In genomic region chr2:157055721-157056120, GRCm38 (mm10) we compare ENCODE assay signal across 26 mouse cellular contexts. TPM values are rescaled to one million over a fixed set of nuclear protein-coding genes. Genes with fewer than 3 reads are reported as not detected.
DNase-seq lines count a peak whose midpoint lies in the region; ATAC-seq and TF ChIP-seq lines count a peak whose summit lies in the region.
"Had no signal": no experiment of that assay in that cellular context is flagged by ENCODE, and none has a peak within 500 bp of the region (broad histone marks: within the 10 kb centered on the region; RNA-seq: fewer than 3 reads in every experiment).

No protein-coding gene starts in this region.

- H3K9me3 ChIP-seq in kidney, embryonic 15.5 days (replicated peaks): no peaks in the 10 kb centered on the region
- no peaks in the 10 kb centered on the region for H3K9me3 ChIP-seq in lung, postnatal 0 days (ENCODE audit: low read length)
- H3K9me3 ChIP-seq: heart, embryonic 10.5 days; midbrain, embryonic 10.5 days; neural tube, embryonic 15.5 days had no signal

- ATAC-seq in kidney, embryonic 15.5 days (replicated peaks; ENCODE audit: low FRiP score): no peak
- no peak for ATAC-seq in lung, postnatal 0 days
- ATAC-seq: intestine, postnatal 0 days had no signal

- H3K4me2 ChIP-seq in kidney, embryonic 15.5 days: no peak overlapping the region
- H3K4me2 ChIP-seq in lung, postnatal 0 days (replicated peaks; ENCODE audit: low read depth, low read length): no peak overlapping the region
- H3K4me2 ChIP-seq: neural tube, embryonic 15.5 days had no signal

- no peak for TF ChIP-seq POLR2A in lung, adult 2 months (IDR thresholded peaks at IDR 0.05; ENCODE audit: borderline replicate concordance, extremely low read depth, low read depth, low read length)

- no peaks in the 10 kb centered on the region for H3K27me3 ChIP-seq in kidney, embryonic 15.5 days
- H3K27me3 ChIP-seq in lung, postnatal 0 days (replicated peaks; ENCODE audit: insufficient read depth, low read length): no peaks in the 10 kb centered on the region
- H3K27me3 ChIP-seq: neural tube, embryonic 15.5 days had no signal

- no peak overlapping the region for H3K9ac ChIP-seq in kidney, embryonic 15.5 days
- H3K9ac ChIP-seq in lung, postnatal 0 days (replicated peaks; ENCODE audit: low read depth): no peak overlapping the region
- H3K9ac ChIP-seq: forebrain, postnatal 0 days; neural tube, embryonic 15.5 days had no signal

- peaks cover 54% of the 10 kb centered on the region for H3K4me1 ChIP-seq in kidney, embryonic 15.5 days
- H3K4me1 ChIP-seq in lung, postnatal 0 days (ENCODE audit: insufficient read depth, low read depth, low read length): peaks cover 10% of the 10 kb centered on the region
- H3K4me1 ChIP-seq in lung, adult 2 months (ENCODE audit: control insufficient read depth, insufficient read depth, low read length): peaks cover 15% of the 10 kb centered on the region

- H3K36me3 ChIP-seq in kidney, embryonic 15.5 days: peaks cover 74% of the 10 kb centered on the region
- no peaks in the 10 kb centered on the region for H3K36me3 ChIP-seq in lung, postnatal 0 days (ENCODE audit: insufficient read depth, low read length)

- no peak overlapping the region for H3K4me3 ChIP-seq in kidney, embryonic 15.5 days (replicated peaks)
- no peak overlapping the region for H3K4me3 ChIP-seq in lung, postnatal 0 days (ENCODE audit: low read depth, low read length)
- no peak overlapping the region for H3K4me3 ChIP-seq in lung, adult 2 months (replicated peaks; ENCODE audit: extremely low read depth, low read depth, low read length)
- H3K4me3 ChIP-seq: heart, embryonic 10.5 days; left cerebral cortex, adult 2 months; midbrain, embryonic 10.5 days; neural tube, embryonic 15.5 days had no signal

- TF ChIP-seq EP300 in lung, postnatal 0 days (IDR thresholded peaks at IDR 0.05): no peak

- 92% methylated on average over 6 of the region's 6 CpGs for WGBS in kidney, embryonic 15.5 days
- 87% methylated on average over 6 of the region's 6 CpGs for WGBS in lung, postnatal 0 days
- WGBS in lung, adult 2 months: 78% methylated on average over 6 of the region's 6 CpGs

- 0 out of 2 replicates have a peak overlapping the region, but pooled peaks have one; percentile 60 for H3K27ac ChIP-seq in kidney, embryonic 15.5 days
- peak overlapping the region; percentile 83 for H3K27ac ChIP-seq in lung, postnatal 0 days (ENCODE audit: low read length)
- H3K27ac ChIP-seq: midbrain, embryonic 10.5 days had no signal

- DNase-seq in adrenal gland, postnatal 10 days: peak; percentile 28
- no peak for DNase-seq in adrenal gland, postnatal 4 days (ENCODE audit: low spot score in 2 of 2)
- DNase-seq in heart, adult 11 months: peak; percentile 87
- DNase-seq in heart, adult 18-20 months: no peak
- DNase-seq in kidney, adult 11 months: no peak
- no peak for DNase-seq in lung, postnatal 0 days (ENCODE audit: low spot score)
- DNase-seq in lung, adult 2 months: no peak
- DNase-seq: adrenal gland, postnatal 14 days; forebrain, postnatal 0 days; heart, postnatal 4 days; kidney, postnatal 4 days; thymus, adult 18-20 months; thymus, postnatal 36 days had no signal

- no peak for TF ChIP-seq CTCF in lung, postnatal 0 days (IDR thresholded peaks at IDR 0.05)
- no peak for TF ChIP-seq CTCF in lung, adult 2 months (IDR thresholded peaks at IDR 0.05; ENCODE audit: insufficient read depth, low read length)

RNA-seq across cellular contexts. Expression of gene Soga1, which starts 23.3 kb away (rescaled TPM):
- total RNA-seq in adrenal gland, postnatal 10 days (2021): 10 to 100 TPM; 30.3 to 35.9 TPM
- total RNA-seq in adrenal gland, postnatal 4 days (2021): 10 to 100 TPM; 46.3 to 47.0 TPM
- total RNA-seq in heart, adult 18-20 months (2021): 10 to 100 TPM; 10.4 to 11.0 TPM
- 3.5 and 4.2 TPM in 2 replicates for polyA plus RNA-seq in kidney, embryonic 15.5 days (2015; fragmentation: Nextera tagmentation; extraction: Ambion mirVana)
- 2.5 and 3.1 TPM in 2 replicates for polyA plus RNA-seq in lung, postnatal 0 days (2015; fragmentation: Nextera tagmentation; extraction: Ambion mirVana)
- polyA plus RNA-seq in lung, adult 2 months (2012; rRNA removed): 34.1 and 37.1 TPM in 2 replicates

RNA-seq across cellular contexts. Expression of gene Tldc2, which starts 31.1 kb away (rescaled TPM):
- not detected for total RNA-seq in adrenal gland, postnatal 10 days (2021)
- not detected for total RNA-seq in adrenal gland, postnatal 4 days (2021)
- total RNA-seq in heart, adult 18-20 months (2021): not detected
- polyA plus RNA-seq in kidney, embryonic 15.5 days (2015; fragmentation: Nextera tagmentation; extraction: Ambion mirVana): 0.27 TPM in 1 of 2 replicates, not detected in the other
- not detected in 2 replicates for polyA plus RNA-seq in lung, postnatal 0 days (2015; fragmentation: Nextera tagmentation; extraction: Ambion mirVana)
- not detected in 2 replicates for polyA plus RNA-seq in lung, adult 2 months (2012; rRNA removed)
- total RNA-seq: adrenal gland, postnatal 14 days; forebrain, postnatal 0 days; gastrocnemius, postnatal 4 days; heart, postnatal 4 days; layer of hippocampus, postnatal 10 days; left cerebral cortex, adult 2 months; left cerebral cortex, postnatal 36 days; liver, adult 2 months had no signal
- polyA plus RNA-seq: brain, embryonic 14.5 days; forebrain, postnatal 0 days; heart, embryonic 10.5 days; intestine, postnatal 0 days; liver, adult 2 months; liver, embryonic 16.5 days; midbrain, embryonic 10.5 days; neural tube, embryonic 15.5 days; stomach, embryonic 16.5 days had no signal

RNA-seq across cellular contexts. Expression of gene Dsn1, which starts 48.8 kb away (rescaled TPM):
- 10 to 100 TPM in 1 of 2 experiments, 1 to 10 TPM in 1; 9.2 to 12.8 TPM for total RNA-seq in adrenal gland, postnatal 10 days (2021)
- 10 to 100 TPM; 19.9 to 22.3 TPM for total RNA-seq in adrenal gland, postnatal 4 days (2021)
- total RNA-seq in heart, adult 18-20 months (2021): 1 to 10 TPM; 1.7 to 2.3 TPM
- 37.6 and 39.6 TPM in 2 replicates for polyA plus RNA-seq in kidney, embryonic 15.5 days (2015; fragmentation: Nextera tagmentation; extraction: Ambion mirVana)
- polyA plus RNA-seq in lung, postnatal 0 days (2015; fragmentation: Nextera tagmentation; extraction: Ambion mirVana): 7.2 and 9.5 TPM in 2 replicates
- 1.2 and 1.8 TPM in 2 replicates for polyA plus RNA-seq in lung, adult 2 months (2012; rRNA removed)

Comparison
In these comparisons a context has a peak if more than half of its experiments do, and no peak if none do; other contexts are left out.
1. DNase-seq: peak in adrenal gland, postnatal 10 days (single experiment) and heart, adult 11 months (single experiment); none in adrenal gland, postnatal 4 days (0 of 2), heart, adult 18-20 months (0 of 2), kidney, adult 11 months (single experiment), lung, postnatal 0 days (single experiment) and lung, adult 2 months (single experiment).